8 mouse cellular contexts compared by ENCODE assay signal in the genomic region with DNA sequence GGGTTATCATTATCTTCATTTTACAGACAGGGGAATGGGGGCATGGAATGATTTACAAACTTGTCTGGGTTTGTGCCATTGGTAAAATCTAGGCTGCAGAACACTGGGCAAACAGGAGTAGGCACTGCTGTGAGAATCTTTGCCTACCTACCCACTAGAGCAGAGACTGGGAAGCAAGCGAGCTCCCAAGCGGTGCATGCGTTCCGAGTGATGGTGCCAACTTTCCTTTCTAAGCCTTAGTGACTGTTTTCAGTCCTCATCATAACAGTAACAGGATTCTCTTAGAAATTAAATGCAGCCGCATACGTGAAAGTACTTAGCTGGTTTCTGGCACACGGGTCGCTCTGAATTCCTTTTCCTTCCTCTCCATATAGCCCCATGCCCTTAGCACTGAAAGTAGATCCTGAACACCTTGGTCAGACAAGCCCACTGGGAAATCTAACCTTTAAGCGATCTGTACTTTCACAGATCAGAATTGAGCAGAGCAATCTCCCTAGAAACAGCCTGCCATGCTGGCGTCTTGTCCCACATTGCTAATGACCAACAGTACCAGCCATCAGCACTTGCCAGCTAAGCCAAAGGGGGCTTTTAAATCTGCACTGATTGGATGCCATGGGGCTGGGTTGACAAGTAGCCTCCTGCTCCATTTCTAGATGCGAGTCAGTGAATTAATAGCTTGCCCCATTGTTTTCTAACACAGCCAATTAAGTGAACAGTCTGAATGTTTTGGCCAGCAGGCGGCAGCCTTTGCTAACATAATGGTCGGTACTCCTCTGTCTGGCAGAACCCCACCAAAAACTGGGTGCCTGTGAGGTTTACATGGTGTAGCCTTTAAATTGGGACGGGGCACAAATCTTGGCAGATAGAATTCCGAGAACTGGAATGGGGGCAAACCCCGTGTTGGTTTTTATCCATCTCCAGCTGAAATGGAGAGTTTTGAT. TPM values are rescaled to one million over a fixed set of nuclear protein-coding genes. Genes with fewer than 3 reads are reported as not detected.
DNase-seq lines count a peak whose midpoint lies in the region; ATAC-seq lines count a peak whose summit lies in the region.

No protein-coding gene starts in this region.

- H3K9ac ChIP-seq in intestine, embryonic 14.5 days (ENCODE audit: low read length): no peak overlapping the region
- no peak overlapping the region for H3K9ac ChIP-seq in midbrain, embryonic 12.5 days (replicated peaks)

- intact Hi-C loops in gastrocnemius, postnatal 36 days (cut with DNase I): loop anchor here (2.0 to 5.0 kb wide), 3 partner anchors 349 to 604 kb away; no protein-coding TSS in a partner anchor
- intact Hi-C loops in left cerebral cortex, postnatal 10 days (cut with DNase I): loop anchor here (2.0 to 10.0 kb wide), 3 partner anchors 520 to 966 kb away; a partner anchor contains a TSS

- no peaks in the 10 kb centered on the region for H3K27me3 ChIP-seq in intestine, embryonic 14.5 days (replicated peaks; ENCODE audit: control insufficient read depth, insufficient read depth, low read length)
- peaks cover 7% of the 10 kb centered on the region; the same call in 1 of the 2 replicates for H3K27me3 ChIP-seq in midbrain, embryonic 12.5 days

- peak; percentile 46 for ATAC-seq in activated CD4-positive, CD25-positive, alpha-beta regulatory T cell, adult 4 months
- peak; percentile 80; the same call in 1 of the 2 replicates for ATAC-seq in intestine, embryonic 14.5 days (replicated peaks; ENCODE audit: low FRiP score, low TSS enrichment, low read depth)
- ATAC-seq in midbrain, embryonic 12.5 days (ENCODE audit: low FRiP score, low read depth): peak; percentile 84

- no peak overlapping the region for H3K27ac ChIP-seq in intestine, embryonic 14.5 days (ENCODE audit: low read depth)
- no peak overlapping the region for H3K27ac ChIP-seq in midbrain, embryonic 12.5 days (replicated peaks)

- DNase-seq in embryo, embryonic 10 days (ENCODE audit: low spot score): peak; percentile 91
- DNase-seq in gastrocnemius, postnatal 36 days: peak; percentile 85 to 90
- peak; percentile 96 for DNase-seq in intestine, embryonic 14.5 days (ENCODE audit: low spot score)
- peak; percentile 86 to 87 for DNase-seq in left cerebral cortex, postnatal 10 days (ENCODE audit: extremely low spot score in 1 of 2, low spot score in 2 of 2)
- peak; percentile 60 for DNase-seq in skeletal muscle tissue, adult 2 months (ENCODE audit: low read depth, low spot score)
- DNase-seq in yolk sac, embryonic 10.5 days (ENCODE audit: low spot score): peak; percentile 56

- peaks cover 12% of the 10 kb centered on the region for H3K4me1 ChIP-seq in intestine, embryonic 14.5 days (replicated peaks; ENCODE audit: control insufficient read depth, insufficient read depth, low read length)
- peaks cover 18% of the 10 kb centered on the region for H3K4me1 ChIP-seq in midbrain, embryonic 12.5 days

- H3K9me3 ChIP-seq in intestine, embryonic 14.5 days (ENCODE audit: control insufficient read depth, low read length): no peaks in the 10 kb centered on the region
- H3K9me3 ChIP-seq in midbrain, embryonic 12.5 days: no peaks in the 10 kb centered on the region

- no peak overlapping the region for H3K4me3 ChIP-seq in intestine, embryonic 14.5 days (ENCODE audit: low read depth, low read length)
- no peak overlapping the region for H3K4me3 ChIP-seq in midbrain, embryonic 12.5 days

- WGBS in intestine, embryonic 14.5 days: 56% methylated on average over 16 of the region's 16 CpGs
- WGBS in midbrain, embryonic 12.5 days: 52% methylated on average over 16 of the region's 16 CpGs

- no peaks in the 10 kb centered on the region for H3K36me3 ChIP-seq in intestine, embryonic 14.5 days (ENCODE audit: control insufficient read depth, insufficient read depth, low read length)
- H3K36me3 ChIP-seq in midbrain, embryonic 12.5 days: no peaks in the 10 kb centered on the region

- H3K4me2 ChIP-seq in intestine, embryonic 14.5 days (ENCODE audit: low read length): peak overlapping the region; percentile 39
- peak overlapping the region; percentile 24 for H3K4me2 ChIP-seq in midbrain, embryonic 12.5 days (replicated peaks)

RNA-seq across cellular contexts. Expression of a gene that starts 21.7 kb away (rescaled TPM):
- polyA plus RNA-seq in activated CD4-positive, CD25-positive, alpha-beta regulatory T cell, adult 4 months (2017; shearing (Covaris generic)): 10 to 100 TPM; 17.0 to 23.4 TPM
- total RNA-seq in gastrocnemius, postnatal 36 days (2021): 1 to 10 TPM; 2.8 to 3.4 TPM
- 25.7 and 27.3 TPM in 2 replicates for polyA plus RNA-seq in intestine, embryonic 14.5 days (2014; fragmentation: Nextera tagmentation; extraction: Ambion mirVana)
- 10 to 100 TPM; 23.3 to 25.0 TPM for total RNA-seq in left cerebral cortex, postnatal 10 days (2021)
- 23.2 and 30.0 TPM in 2 replicates for polyA plus RNA-seq in midbrain, embryonic 12.5 days (2016; fragmentation: Nextera tagmentation; extraction: Ambion mirVana)

RNA-seq across cellular contexts. Expression of a gene that starts 22.5 kb away (rescaled TPM):
- polyA plus RNA-seq in activated CD4-positive, CD25-positive, alpha-beta regulatory T cell, adult 4 months (2017; shearing (Covaris generic)): 10 to 100 TPM in 1 of 2 experiments, 1 to 10 TPM in 1; 9.5 to 10.4 TPM
- 1 to 10 TPM; 7.0 to 8.0 TPM for total RNA-seq in gastrocnemius, postnatal 36 days (2021)
- polyA plus RNA-seq in intestine, embryonic 14.5 days (2014; fragmentation: Nextera tagmentation; extraction: Ambion mirVana): 17.8 and 18.1 TPM in 2 replicates
- total RNA-seq in left cerebral cortex, postnatal 10 days (2021): 10 to 100 TPM; 10.7 to 11.0 TPM
- 19.2 and 19.5 TPM in 2 replicates for polyA plus RNA-seq in midbrain, embryonic 12.5 days (2016; fragmentation: Nextera tagmentation; extraction: Ambion mirVana)

RNA-seq across cellular contexts. Expression of a gene that starts 51.2 kb away (rescaled TPM):
- polyA plus RNA-seq in activated CD4-positive, CD25-positive, alpha-beta regulatory T cell, adult 4 months (2017; shearing (Covaris generic)): 1 to 10 TPM; 3.9 to 4.3 TPM
- 1 to 10 TPM; 1.6 to 2.0 TPM for total RNA-seq in gastrocnemius, postnatal 36 days (2021)
- polyA plus RNA-seq in intestine, embryonic 14.5 days (2014; fragmentation: Nextera tagmentation; extraction: Ambion mirVana): 11.6 and 13.4 TPM in 2 replicates
- total RNA-seq in left cerebral cortex, postnatal 10 days (2021): 10 to 100 TPM; 18.9 to 19.0 TPM
- 11.8 and 12.5 TPM in 2 replicates for polyA plus RNA-seq in midbrain, embryonic 12.5 days (2016; fragmentation: Nextera tagmentation; extraction: Ambion mirVana)
